Mouse (Mus musculus) hindbrain, embryonic 14.5 days (tissue): ENCODE results near the gene Gpr135. TPM values are rescaled to one million over a fixed set of nuclear protein-coding genes. Genes with fewer than 3 reads are reported as not detected.

Experiments
- polyA plus RNA-seq: library from polyadenylated mRNA; unstranded; fragments of >200 nt; fragmentation: Nextera tagmentation; extraction: Ambion mirVana; gene quantifications from 2 replicates; pipeline ENCODE4 v1.2.1, GENCODE M21; 2014

Gpr135 gene
- polyA plus RNA-seq, 1 experiment from 2014 or later: 7.3 TPM

Other genes starting within 250 kb of the Gpr135 start
- 41.2 and 44.2 TPM in 2 replicates for gene Daam1, start 240.0 kb downstream of the Gpr135 start, polyA plus RNA-seq
- gene L3hypdh, start 14.3 kb upstream of the Gpr135 start, polyA plus RNA-seq: 12.6 and 13.7 TPM in 2 replicates
- 86.6 and 101 TPM in 2 replicates for gene Jkamp, start 14.5 kb upstream of the Gpr135 start, polyA plus RNA-seq
- gene Ccdc175, start 113.9 kb upstream of the Gpr135 start, polyA plus RNA-seq: 0.08 TPM in 1 of 2 replicates, not detected in the other